Mouse (Mus musculus) B cell, adult 62 days (primary cell): ENCODE data around the gene Zfp617. TPM values are rescaled to one million over a fixed set of nuclear protein-coding genes. Genes with fewer than 3 reads are reported as not detected.

Source experiments
- total RNA-seq: library from RNA; stranded (reverse); gene quantifications from 4 replicates; pipeline ENCODE4 v1.2.4, GENCODE M21; 2023

Zfp617 gene
- 7.3 to 13.1 TPM (median 9.7 TPM) in 4 replicates for total RNA-seq

GRCm38 (mm10) chr8:71908309-71909261, at the start of gene Zfp617, which contains the start of gene Zfp882:
Gene Zfp617 (plus strand): TSS chr8:71908635.
Gene Zfp882 (plus strand): TSS chr8:71908608.

GRCm38 (mm10) chr8:71881618-71882274, 26.7 kb upstream of the Zfp617 start, which contains the start of gene Zfp709:
Gene Zfp709 (plus strand): TSS chr8:71882019.

GRCm38 (mm10) chr8:71950482-71951221, 42.2 kb downstream of the Zfp617 start, which contains the start of gene Zfp961:
Gene Zfp961 (plus strand): TSS chr8:71951038.

Other genes starting within 250 kb of the Zfp617 start
- gene Unc13a, start 236.9 kb upstream of the Zfp617 start, total RNA-seq = 0.09 to 0.33 TPM (median 0.21 TPM) in 3 of 4 replicates, not detected in the other
- gene Jak3, start 232.3 kb upstream of the Zfp617 start, total RNA-seq = 76.1 to 85.3 TPM (median 78.2 TPM) in 4 replicates
- 33.1 to 39.9 TPM (median 34.5 TPM) in 4 replicates for gene Insl3, start 219.4 kb upstream of the Zfp617 start, total RNA-seq
- 0.30 to 0.75 TPM (median 0.51 TPM) in 4 replicates for gene B3gnt3, start 206.8 kb upstream of the Zfp617 start, total RNA-seq
- gene Fcho1, start 182.9 kb upstream of the Zfp617 start, total RNA-seq = 170 to 194 TPM (median 172 TPM) in 4 replicates
- 9.1 to 12.8 TPM (median 10.5 TPM) in 4 replicates for gene Zfp709, start 26.6 kb upstream of the Zfp617 start, total RNA-seq
- 7.6 to 11.5 TPM (median 10.1 TPM) in 4 replicates for gene Zfp882, start within 50 bp of the Zfp617 start, total RNA-seq
- 19.1 to 30.5 TPM (median 22.9 TPM) in 4 replicates for gene Zfp961, start 42.4 kb downstream of the Zfp617 start, total RNA-seq
- 168 to 193 TPM (median 171 TPM) in 4 replicates for gene Cyp4f18, start 101.0 kb downstream of the Zfp617 start, total RNA-seq
- gene Olfr372, start 132.6 kb downstream of the Zfp617 start, total RNA-seq = not detected in 4 replicates
- 0.14 TPM in 1 of 4 replicates, not detected in the others for gene Olfr373, start 174.5 kb downstream of the Zfp617 start, total RNA-seq
- not detected in 4 replicates for gene Olfr374, start 198.4 kb downstream of the Zfp617 start, total RNA-seq
- gene Tpm4, start 226.3 kb downstream of the Zfp617 start, total RNA-seq = 223 to 253 TPM (median 239 TPM) in 4 replicates